Mouse (Mus musculus) liver, adult 2 months (tissue): Measurements from ENCODE around the gene Fbxo36.

Source experiments
- CTCF ChIP-seq: fragments of 200-500 bp; IDR thresholded peaks from 2 replicates; pipeline ENCODE4 v1.5.1; 2011; ENCODE audit warnings: low read depth, low read length, control low read depth
- POLR2A ChIP-seq: fragments of 200-500 bp; IDR thresholded peaks from 2 replicates; pipeline ENCODE4 v1.6.1; 2011; ENCODE audit warnings: low read length, control low read depth; ENCODE audit not compliant: insufficient read depth; ENCODE audit errors: extremely low read depth

DNA sequence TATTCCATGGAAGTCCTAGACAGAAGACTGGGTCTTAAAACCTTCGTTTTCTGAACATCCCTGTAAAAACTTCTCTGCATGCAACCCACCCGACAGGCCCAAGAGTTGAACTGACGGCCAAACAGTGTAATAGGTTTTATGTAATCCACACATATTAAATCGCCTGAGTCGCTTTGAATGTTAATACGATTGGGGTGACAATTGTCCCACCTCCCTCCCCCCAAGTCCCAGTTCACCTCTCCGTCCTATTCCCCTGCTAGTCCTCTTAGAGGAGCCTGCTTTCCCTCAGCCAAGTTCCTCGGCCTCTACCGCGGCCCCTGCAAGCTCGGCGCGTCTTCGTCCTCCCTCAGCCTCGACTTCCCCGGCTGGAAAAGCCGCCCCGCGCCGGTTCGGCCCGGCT lies 1.5 kb upstream of the Fbxo36 start:
- no peak for TF ChIP-seq POLR2A
- TF ChIP-seq CTCF: no peak
